Mouse (Mus musculus) midbrain, embryonic 15.5 days (tissue): ENCODE data around the gene Klhl8. TPM values are rescaled to one million over a fixed set of nuclear protein-coding genes. Genes with fewer than 3 reads are reported as not detected.

Experiments
- ATAC-seq: fragments of 200-750 bp; cut with Nextera tagmentation; replicated peaks from 2 replicates; pipeline ENCODE4 v1.8.0; 2017; ENCODE audit warnings: moderate TSS enrichment
- H3K27ac ChIP-seq: fragments of 300-500 bp; sonication (generic); 2 replicates; pipeline ENCODE4 v1.5.1; 2015; ENCODE audit warnings: mild to moderate bottlenecking, inconsistent platforms
- H3K27me3 ChIP-seq: fragments of 300-500 bp; sonication (generic); replicated peaks from 2 replicates; pipeline ENCODE4 v1.6.1; 2015; ENCODE audit warnings: inconsistent platforms
- H3K36me3 ChIP-seq: fragments of 300-500 bp; sonication (generic); replicated peaks from 2 replicates; pipeline ENCODE4 v1.6.1; 2015; ENCODE audit warnings: inconsistent platforms
- H3K4me1 ChIP-seq: fragments of 300-500 bp; sonication (generic); 2 replicates; pipeline ENCODE4 v1.6.1; 2015; ENCODE audit warnings: inconsistent platforms
- H3K4me2 ChIP-seq: fragments of 300-500 bp; sonication (generic); 2 replicates; pipeline ENCODE4 v1.6.1; 2015; ENCODE audit warnings: inconsistent platforms, mild to moderate bottlenecking, moderate library complexity
- H3K4me3 ChIP-seq: fragments of 300-500 bp; sonication (generic); 2 replicates; pipeline ENCODE4 v1.5.1; 2015; ENCODE audit warnings: mild to moderate bottlenecking, inconsistent platforms
- H3K9ac ChIP-seq: fragments of 300-500 bp; sonication (generic); 2 replicates; pipeline ENCODE4 v1.6.1; 2015; ENCODE audit warnings: mild to moderate bottlenecking, inconsistent platforms
- H3K9me3 ChIP-seq: fragments of 300-500 bp; sonication (generic); 2 replicates; pipeline ENCODE4 v1.6.1; 2016; ENCODE audit warnings: inconsistent platforms
- WGBS: fragments of 180-500 bp; shearing (Covaris S2); methylation state at CpG from one replicate; pipeline ENCODE4 v1.1.7; 2015; ENCODE audit warnings: mixed read lengths; 5-methylcytosine and 5-hydroxymethylcytosine counted together
- polyA plus RNA-seq: library from polyadenylated mRNA; unstranded; fragments of >200 nt; fragmentation: Nextera tagmentation; extraction: Ambion mirVana; gene quantifications from 2 replicates; pipeline ENCODE4 v1.2.1, GENCODE M21; 2015

The Klhl8 gene
- polyA plus RNA-seq, 1 experiment from 2014 or later = 46.4 TPM

- H3K4me2 ChIP-seq = no peak overlapping the region
- 90% methylated on average over 7 of the region's 7 CpGs for WGBS
- no peaks in the 10 kb centered on the region for H3K36me3 ChIP-seq
- H3K4me1 ChIP-seq = peaks cover 6% of the 10 kb centered on the region; the same call in 1 of the 2 replicates
- no peaks in the 10 kb centered on the region for H3K9me3 ChIP-seq
- no peak overlapping the region for H3K9ac ChIP-seq
- no peak overlapping the region for H3K27ac ChIP-seq
- no peak overlapping the region for H3K4me3 ChIP-seq
- no peak for ATAC-seq
- H3K27me3 ChIP-seq = no peaks in the 10 kb centered on the region
These were observed 17.1 kb upstream of the Klhl8 start for GRCm38 (mm10) chr5:103928196-103928550.

- peak; percentile 52 for ATAC-seq
- Histone ChIP-seq H3K9me3 (no peaks in the 10 kb centered on the region), H3K4me3 (no peak overlapping the region), H3K4me2 (peak overlapping the region; percentile 42), H3K27ac (no peak overlapping the region), H3K4me1 (peaks cover 6% of the 10 kb centered on the region; the same call in 1 of the 2 replicates), H3K9ac (no peak overlapping the region), H3K27me3 (no peaks in the 10 kb centered on the region), H3K36me3 (no peaks in the 10 kb centered on the region)
- 29% methylated on average over 27 of the region's 27 CpGs for WGBS
These were observed 16.6 kb upstream of the Klhl8 start for GRCm38 (mm10) chr5:103927429-103928195.

- H3K4me1 ChIP-seq = peaks cover 6% of the 10 kb centered on the region; the same call in 1 of the 2 replicates
- no peak for ATAC-seq
- no peak overlapping the region for H3K9ac ChIP-seq
- H3K4me3 ChIP-seq = no peak overlapping the region
- H3K36me3 ChIP-seq = no peaks in the 10 kb centered on the region
- H3K9me3 ChIP-seq = no peaks in the 10 kb centered on the region
- no peaks in the 10 kb centered on the region for H3K27me3 ChIP-seq
- WGBS = 69% methylated on average over 12 of the region's 12 CpGs
- H3K27ac ChIP-seq = no peak overlapping the region
- H3K4me2 ChIP-seq = no peak overlapping the region
These were observed 15.3 kb upstream of the Klhl8 start for GRCm38 (mm10) chr5:103926398-103926797.

- Histone ChIP-seq H3K9ac (no peak overlapping the region), H3K27me3 (no peaks in the 10 kb centered on the region), H3K36me3 (no peaks in the 10 kb centered on the region), H3K4me3 (no peak overlapping the region), H3K27ac (no peak overlapping the region), H3K4me1 (peaks cover 6% of the 10 kb centered on the region; the same call in 1 of the 2 replicates), H3K4me2 (no peak overlapping the region), H3K9me3 (no peaks in the 10 kb centered on the region)
- ATAC-seq = no peak
- WGBS = 93% methylated on average over 2 of the region's 2 CpGs
These were observed 12.7 kb upstream of the Klhl8 start for GRCm38 (mm10) chr5:103923755-103924154.

- no peak for ATAC-seq
- 80% methylated on average over 6 of the region's 6 CpGs for WGBS
- Histone ChIP-seq H3K4me2 (no peak overlapping the region), H3K36me3 (no peaks in the 10 kb centered on the region), H3K27me3 (no peaks in the 10 kb centered on the region), H3K9me3 (no peaks in the 10 kb centered on the region), H3K4me3 (no peak overlapping the region), H3K4me1 (peaks cover 6% of the 10 kb centered on the region; the same call in 1 of the 2 replicates), H3K27ac (no peak overlapping the region), H3K9ac (no peak overlapping the region)
These were observed 12.0 kb upstream of the Klhl8 start for GRCm38 (mm10) chr5:103923101-103923500.

- Histone ChIP-seq H3K4me1 (peaks cover 4% of the 10 kb centered on the region; the same call in 1 of the 2 replicates), H3K27ac (no peak overlapping the region), H3K27me3 (no peaks in the 10 kb centered on the region), H3K9ac (no peak overlapping the region), H3K4me3 (no peak overlapping the region), H3K36me3 (no peaks in the 10 kb centered on the region), H3K9me3 (no peaks in the 10 kb centered on the region), H3K4me2 (no peak overlapping the region)
- WGBS = 71% methylated on average over 5 of the region's 5 CpGs
- ATAC-seq = no peak
These were observed 11.4 kb upstream of the Klhl8 start for GRCm38 (mm10) chr5:103922436-103922835.

GRCm38 (mm10) chr5:103919497-103919896 lies 8.4 kb upstream of the Klhl8 start:
- ATAC-seq = no peak
- no peaks in the 10 kb centered on the region for H3K27me3 ChIP-seq
- no peak overlapping the region for H3K4me3 ChIP-seq
- H3K4me2 ChIP-seq = no peak overlapping the region
- no peak overlapping the region for H3K9ac ChIP-seq
- 0 out of 2 replicates have a peak, but pooled peaks cover 4% of the 10 kb centered on the region for H3K4me1 ChIP-seq
- WGBS = 90% methylated on average over 4 of the region's 4 CpGs
- no peaks in the 10 kb centered on the region for H3K36me3 ChIP-seq
- no peaks in the 10 kb centered on the region for H3K9me3 ChIP-seq
- H3K27ac ChIP-seq = no peak overlapping the region

- 79% methylated on average over 3 of the region's 3 CpGs for WGBS
- Histone ChIP-seq H3K4me1 (0 out of 2 replicates have a peak, but pooled peaks cover 4% of the 10 kb centered on the region), H3K27ac (no peak overlapping the region), H3K36me3 (no peaks in the 10 kb centered on the region), H3K9ac (no peak overlapping the region), H3K4me3 (no peak overlapping the region), H3K27me3 (no peaks in the 10 kb centered on the region), H3K4me2 (no peak overlapping the region), H3K9me3 (no peaks in the 10 kb centered on the region)
- ATAC-seq = no peak
These were observed 7.2 kb upstream of the Klhl8 start for GRCm38 (mm10) chr5:103918233-103918632.

- Histone ChIP-seq H3K4me1 (0 out of 2 replicates have a peak, but pooled peaks cover 4% of the 10 kb centered on the region), H3K4me2 (no peak overlapping the region), H3K27me3 (no peaks in the 10 kb centered on the region), H3K9me3 (no peaks in the 10 kb centered on the region), H3K36me3 (no peaks in the 10 kb centered on the region), H3K9ac (no peak overlapping the region), H3K4me3 (no peak overlapping the region), H3K27ac (0 out of 2 replicates have a peak overlapping the region, but pooled peaks have one; percentile 29)
- WGBS = 44% methylated on average over 8 of the region's 8 CpGs
- peak; percentile 46; the same call in 1 of the 2 replicates for ATAC-seq
These were observed 6.4 kb upstream of the Klhl8 start for GRCm38 (mm10) chr5:103917357-103917895.

- Histone ChIP-seq H3K27ac (0 out of 2 replicates have a peak overlapping the region, but pooled peaks have one; percentile 29), H3K4me2 (no peak overlapping the region), H3K9ac (no peak overlapping the region), H3K4me3 (no peak overlapping the region), H3K27me3 (no peaks in the 10 kb centered on the region), H3K36me3 (no peaks in the 10 kb centered on the region), H3K4me1 (0 out of 2 replicates have a peak, but pooled peaks cover 4% of the 10 kb centered on the region), H3K9me3 (no peaks in the 10 kb centered on the region)
- 54% methylated on average over 12 of the region's 12 CpGs for WGBS
- ATAC-seq = peak; percentile 54; the same call in 1 of the 2 replicates
These were observed 5.7 kb upstream of the Klhl8 start for GRCm38 (mm10) chr5:103916595-103917356.

GRCm38 (mm10) chr5:103914335-103915226 lies 3.5 kb upstream of the Klhl8 start:
- Histone ChIP-seq H3K4me3 (no peak overlapping the region), H3K4me1 (peaks cover 11% of the 10 kb centered on the region), H3K9me3 (no peaks in the 10 kb centered on the region), H3K36me3 (no peaks in the 10 kb centered on the region), H3K27me3 (no peaks in the 10 kb centered on the region), H3K4me2 (no peak overlapping the region), H3K9ac (no peak overlapping the region), H3K27ac (no peak overlapping the region)
- WGBS = 77% methylated on average over 11 of the region's 11 CpGs
- ATAC-seq = no peak
